Mouse (Mus musculus): ENCODE data around the gene Slc11a1.
A peak's percentile ranks its signal among the peaks of the same experiment; 100 is the strongest.
"Not testable (repeated sequence)": the region's sequence is repeated elsewhere in the genome, so short reads cannot be mapped to it uniquely, and the experiment has no call there.

Slc11a1 gene

GRCm38 (mm10) chr1:74374980-74375379 is at the start of gene Slc11a1:
Gene Slc11a1 (plus strand): TSS chr1:74375195.
- Histone ChIP-seq H3K27me3 (ENCODE audit: control insufficient read depth, insufficient read depth, low read length, poor library complexity, severe bottlenecking) (no peaks in the 10 kb centered on the region; the same call in 1 of the 2 replicates), H3K36me3 (ENCODE audit: control insufficient read depth, insufficient read depth, low read length, poor library complexity, severe bottlenecking) (no peaks in the 10 kb centered on the region)
- DNase-seq (ENCODE audit: low read depth, low spot score) = no peak

- H3K27me3 ChIP-seq (ENCODE audit: control insufficient read depth, insufficient read depth, low read length, poor library complexity, severe bottlenecking) = not testable (repeated sequence)
Observed at GRCm38 (mm10) chr1:74326916-74327315, 48.1 kb upstream of the Slc11a1 start.

GRCm38 (mm10) chr1:74329899-74330431 is 45.0 kb upstream of the Slc11a1 start:
- H3K27me3 ChIP-seq (ENCODE audit: control insufficient read depth, insufficient read depth, low read length, poor library complexity, severe bottlenecking) = no peaks in the 10 kb centered on the region
- no peak for DNase-seq (ENCODE audit: low read depth, low spot score)

More at GRCm38 (mm10) chr1:74326916-74327315, 48.1 kb upstream of the Slc11a1 start:
- DNase-seq (ENCODE audit: low read depth, low spot score); H3K36me3 ChIP-seq (ENCODE audit: control insufficient read depth, insufficient read depth, low read length, poor library complexity, severe bottlenecking): not testable (repeated sequence)

DNA sequence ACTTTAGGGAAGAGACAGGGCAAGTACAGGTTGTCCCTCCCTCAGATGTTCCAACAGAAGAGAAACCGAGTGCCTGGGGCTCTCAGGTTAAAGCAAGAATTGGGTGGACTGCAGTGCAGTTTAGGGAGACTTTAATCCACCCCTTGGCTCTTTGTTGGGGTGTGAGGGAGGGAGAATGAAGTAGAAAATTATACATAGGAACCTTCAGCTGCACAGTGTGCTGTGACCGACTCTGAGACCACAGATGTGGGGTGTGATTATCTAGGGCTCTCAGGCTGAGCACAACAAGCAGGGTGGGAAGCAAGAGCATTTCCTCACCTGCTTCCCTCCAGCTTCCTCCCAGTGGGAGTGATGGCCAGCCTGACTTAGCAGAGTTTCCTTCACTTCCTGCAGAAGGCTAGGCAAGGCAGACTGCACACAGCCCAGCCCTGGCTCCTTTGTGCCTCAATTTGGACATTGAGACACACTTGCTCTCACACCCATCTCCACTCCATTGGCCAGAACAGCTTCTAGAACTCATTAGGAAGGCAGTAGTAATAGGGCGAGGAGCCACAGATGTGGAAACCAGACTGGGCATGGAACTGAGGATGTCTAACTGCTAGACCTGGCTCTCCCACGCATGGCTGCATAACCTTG is 43.8 kb upstream of the Slc11a1 start:
- DNase-seq (ENCODE audit: low read depth, low spot score) = no peak

More at GRCm38 (mm10) chr1:74329899-74330431, 45.0 kb upstream of the Slc11a1 start:
- H3K36me3 ChIP-seq (ENCODE audit: control insufficient read depth, insufficient read depth, low read length, poor library complexity, severe bottlenecking) = no peaks in the 10 kb centered on the region

GRCm38 (mm10) chr1:74332241-74332763 is 42.7 kb upstream of the Slc11a1 start:
- DNase-seq (ENCODE audit: low read depth, low spot score) = peak; percentile 97
- H3K36me3 ChIP-seq (ENCODE audit: control insufficient read depth, insufficient read depth, low read length, poor library complexity, severe bottlenecking) = no peaks in the 10 kb centered on the region

More for the DNA sequence above, 43.8 kb upstream of the Slc11a1 start:
- Histone ChIP-seq H3K27me3 (ENCODE audit: control insufficient read depth, insufficient read depth, low read length, poor library complexity, severe bottlenecking) (no peaks in the 10 kb centered on the region), H3K36me3 (ENCODE audit: control insufficient read depth, insufficient read depth, low read length, poor library complexity, severe bottlenecking) (no peaks in the 10 kb centered on the region)

GRCm38 (mm10) chr1:74332930-74333329 is 42.1 kb upstream of the Slc11a1 start:
- no peak for DNase-seq (ENCODE audit: low read depth, low spot score)

More at GRCm38 (mm10) chr1:74332241-74332763, 42.7 kb upstream of the Slc11a1 start:
- H3K27me3 ChIP-seq (ENCODE audit: control insufficient read depth, insufficient read depth, low read length, poor library complexity, severe bottlenecking) = no peaks in the 10 kb centered on the region

GRCm38 (mm10) chr1:74334607-74335006 is 40.4 kb upstream of the Slc11a1 start:
- Histone ChIP-seq H3K27me3 (ENCODE audit: control insufficient read depth, insufficient read depth, low read length, poor library complexity, severe bottlenecking) (no peaks in the 10 kb centered on the region), H3K36me3 (ENCODE audit: control insufficient read depth, insufficient read depth, low read length, poor library complexity, severe bottlenecking) (no peaks in the 10 kb centered on the region)
- DNase-seq (ENCODE audit: low read depth, low spot score) = no peak

More at GRCm38 (mm10) chr1:74332930-74333329, 42.1 kb upstream of the Slc11a1 start:
- Histone ChIP-seq H3K27me3 (ENCODE audit: control insufficient read depth, insufficient read depth, low read length, poor library complexity, severe bottlenecking) (no peaks in the 10 kb centered on the region), H3K36me3 (ENCODE audit: control insufficient read depth, insufficient read depth, low read length, poor library complexity, severe bottlenecking) (no peaks in the 10 kb centered on the region)

DNA sequence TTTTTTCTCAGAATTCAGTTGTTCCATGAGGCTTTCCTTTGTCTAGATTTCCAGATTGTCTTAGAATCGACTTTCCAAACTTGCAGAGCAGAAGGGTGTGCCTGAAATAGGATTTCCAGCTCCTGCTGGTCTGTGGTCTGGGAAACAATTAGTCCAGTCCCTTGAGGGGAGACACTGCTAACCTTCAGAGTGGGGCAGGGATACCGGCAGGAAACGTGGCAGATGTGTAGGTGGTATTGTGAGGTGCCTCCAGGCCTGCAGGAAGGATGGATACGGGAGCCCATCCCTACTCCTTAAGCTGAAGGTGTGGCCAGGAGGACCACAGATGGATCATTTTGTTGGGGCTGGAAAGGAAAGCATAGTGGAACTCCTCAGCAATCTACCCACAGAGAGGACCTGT is 40.0 kb upstream of the Slc11a1 start:
- no peaks in the 10 kb centered on the region for H3K27me3 ChIP-seq (ENCODE audit: control insufficient read depth, insufficient read depth, low read length, poor library complexity, severe bottlenecking)
- no peak for DNase-seq (ENCODE audit: low read depth, low spot score)
- no peaks in the 10 kb centered on the region for H3K36me3 ChIP-seq (ENCODE audit: control insufficient read depth, insufficient read depth, low read length, poor library complexity, severe bottlenecking)

DNA sequence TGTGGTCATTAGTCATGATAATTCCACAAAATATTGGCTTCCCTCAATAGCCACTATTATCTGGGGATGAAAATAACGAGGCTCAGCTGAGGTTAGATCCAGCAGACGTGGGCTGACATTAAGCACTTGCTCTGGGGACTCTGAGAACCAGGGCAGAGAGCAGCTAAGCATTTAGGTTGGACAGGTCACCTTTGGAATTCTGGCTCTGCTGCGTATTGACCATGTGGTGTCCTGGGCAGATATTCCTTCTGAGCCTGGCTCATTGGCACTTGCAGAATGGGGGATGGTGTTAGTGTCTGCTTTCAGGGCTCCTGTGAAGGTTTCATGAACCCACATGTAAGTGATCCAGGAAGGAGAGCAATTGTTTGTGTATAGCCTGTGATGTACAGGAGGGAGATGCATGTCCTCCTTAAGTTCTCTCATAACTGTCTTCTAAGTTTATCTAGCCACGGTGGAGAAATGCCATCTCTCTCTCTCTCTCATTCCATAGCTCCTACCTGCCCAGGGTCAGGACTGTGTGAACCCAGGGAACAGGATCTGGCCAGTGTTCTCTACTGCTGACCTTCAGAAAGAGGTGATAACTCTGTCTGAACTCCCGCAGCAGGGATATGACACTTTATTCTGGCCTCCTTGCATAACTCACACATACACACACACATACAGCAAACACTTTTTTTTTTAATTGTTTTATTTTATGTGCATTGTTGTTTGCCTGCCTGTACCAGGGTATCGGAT is 39.4 kb upstream of the Slc11a1 start:
- H3K36me3 ChIP-seq (ENCODE audit: control insufficient read depth, insufficient read depth, low read length, poor library complexity, severe bottlenecking) = no peaks in the 10 kb centered on the region
- no peak for DNase-seq (ENCODE audit: low read depth, low spot score)
- H3K27me3 ChIP-seq (ENCODE audit: control insufficient read depth, insufficient read depth, low read length, poor library complexity, severe bottlenecking) = no peaks in the 10 kb centered on the region

DNA sequence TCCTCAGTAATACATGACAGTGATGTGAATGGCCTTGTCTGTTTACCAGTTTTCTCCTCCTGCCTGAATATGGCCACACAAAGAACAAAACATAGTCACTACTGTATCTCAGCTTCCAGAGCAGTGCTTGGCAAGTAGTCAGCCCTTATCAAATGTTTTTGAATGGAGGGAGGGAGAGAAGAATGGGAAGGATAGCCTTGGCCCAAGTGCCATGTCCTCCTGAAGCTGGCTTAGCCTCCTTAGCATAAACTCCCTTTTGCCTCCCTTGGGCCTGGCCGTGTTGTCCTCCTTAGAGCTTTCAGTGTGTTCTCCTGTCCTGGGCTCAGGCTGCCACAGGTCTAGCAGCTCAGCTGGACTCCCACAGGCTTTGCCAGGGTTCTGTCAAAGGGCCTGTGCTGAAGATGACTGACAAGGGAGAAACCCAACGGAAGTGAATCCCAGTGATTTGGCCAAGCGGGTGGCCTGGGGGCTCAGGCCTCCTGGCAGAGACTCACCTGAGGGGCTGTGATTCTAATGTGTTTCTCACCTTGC is 37.7 kb upstream of the Slc11a1 start:
- H3K27me3 ChIP-seq (ENCODE audit: control insufficient read depth, insufficient read depth, low read length, poor library complexity, severe bottlenecking) = no peaks in the 10 kb centered on the region
- DNase-seq (ENCODE audit: low read depth, low spot score) = no peak
- H3K36me3 ChIP-seq (ENCODE audit: control insufficient read depth, insufficient read depth, low read length, poor library complexity, severe bottlenecking) = no peaks in the 10 kb centered on the region

DNA sequence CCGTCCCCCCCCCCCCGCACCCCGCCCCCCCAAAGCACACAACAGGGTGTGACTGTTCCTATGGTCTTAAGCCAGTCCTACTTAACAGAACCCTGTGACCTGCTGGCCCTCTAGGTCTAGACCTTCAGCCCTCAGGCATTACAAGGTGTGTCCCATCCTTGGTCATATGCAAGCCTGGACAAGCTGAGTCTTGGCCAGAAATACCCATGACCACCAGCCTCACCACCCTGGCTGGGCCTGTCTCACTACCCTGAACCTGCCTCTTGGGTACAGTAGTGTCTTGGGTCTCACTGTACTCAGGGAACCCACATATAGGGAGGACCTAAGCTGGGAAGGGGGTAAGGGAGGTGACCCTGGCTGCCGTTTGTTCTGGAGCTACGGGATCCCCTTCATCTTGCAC is 37.0 kb upstream of the Slc11a1 start:
- DNase-seq (ENCODE audit: low read depth, low spot score) = no peak
- Histone ChIP-seq H3K36me3 (ENCODE audit: control insufficient read depth, insufficient read depth, low read length, poor library complexity, severe bottlenecking) (no peaks in the 10 kb centered on the region), H3K27me3 (ENCODE audit: control insufficient read depth, insufficient read depth, low read length, poor library complexity, severe bottlenecking) (no peaks in the 10 kb centered on the region)

DNA sequence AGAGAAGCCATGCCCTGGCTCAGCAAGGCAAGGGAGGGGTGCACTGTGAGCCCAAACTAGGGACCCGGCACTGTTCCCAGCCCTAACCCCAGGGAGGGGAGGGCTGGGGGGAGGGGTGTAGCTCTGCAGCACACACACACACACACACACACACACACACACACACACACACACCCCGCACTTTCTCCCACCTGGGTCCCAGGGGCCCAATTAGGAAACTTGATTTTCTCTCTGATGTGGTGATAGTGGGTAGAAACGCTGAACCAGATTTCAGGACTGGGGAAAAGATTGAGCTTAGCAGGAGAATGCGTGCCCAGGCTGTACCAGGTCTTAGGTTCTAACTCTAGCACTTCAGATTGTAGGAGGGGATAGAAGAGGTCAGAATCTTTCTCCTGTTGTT is 36.4 kb upstream of the Slc11a1 start:
- no peaks in the 10 kb centered on the region for H3K27me3 ChIP-seq (ENCODE audit: control insufficient read depth, insufficient read depth, low read length, poor library complexity, severe bottlenecking)
- H3K36me3 ChIP-seq (ENCODE audit: control insufficient read depth, insufficient read depth, low read length, poor library complexity, severe bottlenecking) = no peaks in the 10 kb centered on the region
- no peak for DNase-seq (ENCODE audit: low read depth, low spot score)

GRCm38 (mm10) chr1:74339917-74340316 is 35.1 kb upstream of the Slc11a1 start:
- no peak for DNase-seq (ENCODE audit: low read depth, low spot score)
- H3K36me3 ChIP-seq (ENCODE audit: control insufficient read depth, insufficient read depth, low read length, poor library complexity, severe bottlenecking) = no peaks in the 10 kb centered on the region
- no peaks in the 10 kb centered on the region for H3K27me3 ChIP-seq (ENCODE audit: control insufficient read depth, insufficient read depth, low read length, poor library complexity, severe bottlenecking)

GRCm38 (mm10) chr1:74340361-74340764 is 34.6 kb upstream of the Slc11a1 start:
- Histone ChIP-seq H3K27me3 (ENCODE audit: control insufficient read depth, insufficient read depth, low read length, poor library complexity, severe bottlenecking) (no peaks in the 10 kb centered on the region), H3K36me3 (ENCODE audit: control insufficient read depth, insufficient read depth, low read length, poor library complexity, severe bottlenecking) (no peaks in the 10 kb centered on the region)
- no peak for DNase-seq (ENCODE audit: low read depth, low spot score)

DNA sequence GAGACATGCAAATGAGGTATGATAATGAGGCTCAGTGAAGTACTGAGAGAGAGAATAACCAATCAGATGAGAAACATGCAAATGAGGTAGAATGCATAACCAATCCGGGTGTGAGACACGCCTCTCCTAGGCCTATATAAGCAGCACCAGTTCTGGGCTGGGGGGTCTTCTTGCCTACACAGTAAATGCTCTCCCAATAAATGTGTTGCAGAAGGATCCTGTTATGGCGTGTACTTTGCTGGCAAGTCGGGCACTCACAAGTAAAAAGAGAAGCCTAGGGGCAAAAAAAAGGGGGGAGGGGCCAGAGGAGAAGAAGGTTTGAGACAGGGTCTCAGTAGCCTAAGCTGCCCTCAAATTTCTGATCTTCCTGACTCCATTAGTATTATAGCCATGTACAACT is 34.0 kb upstream of the Slc11a1 start:
- not testable (repeated sequence) for H3K36me3 ChIP-seq (ENCODE audit: control insufficient read depth, insufficient read depth, low read length, poor library complexity, severe bottlenecking); H3K27me3 ChIP-seq (ENCODE audit: control insufficient read depth, insufficient read depth, low read length, poor library complexity, severe bottlenecking); DNase-seq (ENCODE audit: low read depth, low spot score)

All from splenic B cell, adult 2 months (primary cell).